Mouse (Mus musculus): ENCODE data around the gene Endov. TPM values are rescaled to one million over a fixed set of nuclear protein-coding genes. Genes with fewer than 3 reads are reported as not detected.
A peak's percentile ranks its signal among the peaks of the same experiment; 100 is the strongest.

Gene Endov
- total RNA-seq, 2 experiments from 2014 or later: 13.8 to 18.6 TPM

GRCm38 (mm10) chr11:119515823-119516676 is 24.9 kb downstream of the Endov start:
- intact Hi-C loops (cut with DNase I): no loop called here
- DNase-seq: no peak

- intact Hi-C loops (cut with DNase I): no loop called here
- DNase-seq: peak in 1 of 2 experiments; percentile 33
Observed at GRCm38 (mm10) chr11:119516677-119517361, 25.7 kb downstream of the Endov start.

GRCm38 (mm10) chr11:119519387-119519786 is 28.2 kb downstream of the Endov start:
- DNase-seq: no peak
- intact Hi-C loops (cut with DNase I): no loop called here

DNA sequence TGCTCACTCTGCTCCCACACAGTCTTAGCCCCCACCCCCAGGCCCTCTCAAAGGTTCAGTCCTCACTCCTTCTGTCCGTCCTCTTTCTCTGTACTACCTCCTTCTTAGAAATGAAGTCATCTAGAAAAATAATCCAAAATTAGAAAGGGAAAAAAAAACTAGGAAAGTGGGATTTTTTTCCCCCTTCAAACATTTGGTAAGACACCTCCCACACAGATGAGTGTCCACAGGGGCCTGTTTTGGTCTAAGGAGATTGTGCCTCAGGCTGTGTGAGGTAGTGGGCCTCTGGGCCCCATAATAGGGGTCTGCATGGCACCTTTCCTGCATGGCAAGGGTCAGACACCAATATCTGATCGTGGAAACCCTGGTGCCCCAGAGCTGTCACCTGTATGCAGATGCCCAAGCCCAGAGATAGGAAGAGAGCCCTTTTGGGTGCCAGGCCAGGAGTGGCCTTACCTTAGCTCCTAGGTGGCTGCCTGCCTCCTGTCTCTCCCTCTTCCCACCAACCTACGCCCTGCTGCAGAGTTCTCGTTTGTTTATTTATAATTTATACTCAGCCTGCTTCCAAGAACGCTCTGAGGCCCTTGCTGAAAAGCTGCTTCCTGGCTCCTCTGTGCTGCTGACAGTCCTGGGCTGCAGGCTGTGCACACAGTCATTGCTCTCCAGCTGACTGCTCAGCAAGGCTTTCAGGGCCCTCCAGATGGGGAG is 29.0 kb downstream of the Endov start:
- DNase-seq: no peak
- intact Hi-C loops (cut with DNase I): no loop called here

DNA sequence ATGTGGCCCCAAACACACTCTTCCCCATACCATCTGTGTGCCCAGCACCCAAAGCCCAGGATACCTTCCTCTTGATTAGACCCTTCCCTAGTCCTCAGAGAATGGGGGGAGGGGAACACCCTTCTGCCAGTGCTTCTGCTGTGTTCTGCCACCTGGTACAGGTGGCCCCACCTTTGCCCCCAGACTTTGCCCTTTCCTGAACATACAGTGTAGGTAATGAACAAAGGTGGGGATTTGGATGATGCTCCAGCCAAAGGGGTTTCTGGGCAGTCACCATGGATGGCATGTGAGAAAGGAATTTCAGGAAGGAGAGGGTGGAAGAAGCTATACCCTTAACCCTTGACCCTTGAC is 29.5 kb downstream of the Endov start:
- DNase-seq: no peak
- intact Hi-C loops (cut with DNase I): no loop called here

- no peak for DNase-seq
- intact Hi-C loops (cut with DNase I): no loop called here
Observed at GRCm38 (mm10) chr11:119521920-119522710, 31.0 kb downstream of the Endov start.

- peak; percentile 45 to 49 for DNase-seq
- intact Hi-C loops (cut with DNase I): no loop called here
Observed at GRCm38 (mm10) chr11:119522779-119523178, 31.6 kb downstream of the Endov start.

DNA sequence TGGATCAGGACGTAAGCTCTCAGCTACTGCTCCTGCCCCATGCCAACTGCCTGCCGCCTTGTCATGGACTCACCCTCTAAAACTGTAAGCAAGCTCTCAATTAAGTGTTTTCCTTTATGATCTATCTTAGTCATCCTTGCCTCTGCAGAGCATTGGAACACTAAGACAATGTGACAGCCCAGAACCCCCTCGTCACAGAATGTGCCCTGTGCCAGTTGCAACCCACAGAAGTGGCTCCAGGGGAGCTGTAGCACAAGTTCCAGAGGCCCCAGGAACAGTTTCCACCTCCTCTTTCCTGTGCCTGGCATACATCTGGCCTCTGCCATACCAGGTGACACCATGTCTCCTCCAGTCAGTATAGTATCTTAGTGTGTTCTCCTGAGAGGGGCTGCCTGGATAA is 32.2 kb downstream of the Endov start:
- intact Hi-C loops (cut with DNase I): no loop called here
- DNase-seq: no peak

GRCm38 (mm10) chr11:119524545-119524949 is 33.4 kb downstream of the Endov start:
- intact Hi-C loops (cut with DNase I): no loop called here
- DNase-seq: peak; percentile 90 to 91

GRCm38 (mm10) chr11:119526068-119526966 is 35.2 kb downstream of the Endov start:
- DNase-seq: no peak
- intact Hi-C loops (cut with DNase I): no loop called here

DNA sequence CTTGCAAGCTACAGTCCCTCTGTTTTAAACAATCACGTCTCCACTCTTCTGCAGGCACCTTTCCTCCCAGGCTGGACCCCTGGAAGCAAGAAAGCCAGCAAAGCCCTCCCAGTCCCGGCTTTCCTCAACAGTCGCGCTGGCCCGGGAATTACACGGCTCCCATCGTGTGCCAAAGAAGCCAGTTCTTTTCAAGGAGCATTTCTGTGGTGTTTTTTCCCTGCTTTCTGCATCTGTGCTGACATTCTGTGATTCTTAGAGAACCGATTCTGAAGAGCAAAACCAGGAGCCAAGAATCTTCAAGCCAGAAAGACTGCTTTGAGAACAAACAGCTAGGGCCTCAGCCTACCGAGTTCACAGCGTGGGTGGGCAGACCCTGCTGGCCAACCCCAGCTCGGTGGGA is 37.8 kb downstream of the Endov start:
- no peak for DNase-seq
- intact Hi-C loops (cut with DNase I): no loop called here

- intact Hi-C loops (cut with DNase I): no loop called here
- DNase-seq: no peak
Observed at GRCm38 (mm10) chr11:119532460-119532859, 41.3 kb downstream of the Endov start.

GRCm38 (mm10) chr11:119533745-119534144 is 42.6 kb downstream of the Endov start:
- intact Hi-C loops (cut with DNase I): no loop called here
- DNase-seq: no peak

GRCm38 (mm10) chr11:119539944-119540343 is 48.8 kb downstream of the Endov start:
- intact Hi-C loops (cut with DNase I): no loop called here
- DNase-seq: no peak

GRCm38 (mm10) chr11:119540560-119540959 is 49.4 kb downstream of the Endov start:
- intact Hi-C loops (cut with DNase I): no loop called here
- no peak for DNase-seq

GRCm38 (mm10) chr11:119541082-119541481 is 49.9 kb downstream of the Endov start:
- intact Hi-C loops (cut with DNase I): no loop called here

DNA sequence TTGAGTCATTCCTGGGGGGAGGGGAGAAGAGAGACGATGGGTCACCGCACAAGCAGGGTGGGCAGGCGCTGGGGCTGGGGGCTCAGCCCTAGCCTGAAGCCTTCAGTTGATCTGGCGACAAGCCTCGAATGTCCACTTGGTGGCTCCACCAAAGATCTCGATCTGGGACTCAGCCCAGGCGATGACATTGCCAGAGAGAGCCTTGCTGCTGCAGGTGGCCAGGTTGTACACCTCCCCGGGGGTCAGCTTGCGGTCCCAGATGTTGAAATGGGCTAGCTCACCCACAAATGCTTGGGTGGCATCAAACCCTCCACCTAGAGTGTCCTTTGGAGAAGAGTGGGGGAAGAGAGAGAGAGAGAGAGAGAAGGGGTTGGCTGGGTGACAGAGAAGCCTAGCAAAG is 51.2 kb downstream of the Endov start:
- intact Hi-C loops (cut with DNase I): no loop called here
- no peak for DNase-seq

More at GRCm38 (mm10) chr11:119541082-119541481, 49.9 kb downstream of the Endov start:
- no peak for DNase-seq

DNA sequence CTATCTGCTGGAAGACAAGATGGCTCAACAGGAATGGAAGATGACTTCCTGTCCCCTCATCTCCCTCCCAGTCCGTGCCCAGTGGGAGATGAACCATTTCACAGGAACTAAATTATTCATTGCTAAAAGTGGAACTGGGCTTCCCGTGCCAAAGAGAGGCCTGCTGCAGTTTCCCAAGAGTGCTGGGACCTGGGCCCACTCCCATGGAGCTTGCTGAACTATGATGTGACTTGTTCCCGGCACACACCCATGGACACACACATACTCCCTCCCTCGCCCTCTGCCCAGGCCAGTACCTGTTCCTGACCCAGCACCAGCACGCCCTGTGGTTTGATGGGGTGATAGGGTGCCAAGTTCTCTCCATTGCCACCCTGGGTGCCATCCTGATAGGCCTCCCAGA is 51.7 kb downstream of the Endov start:
- intact Hi-C loops (cut with DNase I): no loop called here

GRCm38 (mm10) chr11:119543816-119544517 is 52.8 kb downstream of the Endov start:
- no peak for DNase-seq
- intact Hi-C loops (cut with DNase I): no loop called here

More for the DNA sequence above, 51.7 kb downstream of the Endov start:
- no peak for DNase-seq

All from heart, postnatal 10 days (tissue).